Mouse (Mus musculus) MEL (cell line): ENCODE measurements around the gene Orc1. TPM values are rescaled to one million over a fixed set of nuclear protein-coding genes. Genes with fewer than 3 reads are reported as not detected.

Source experiments
- DNase-seq: peaks from one replicate; pipeline ENCODE4 v3.0.0; 2011; ENCODE audit warnings: low read depth, low spot score
- H3K27ac ChIP-seq: 2 replicates; pipeline ENCODE4 v1.5.1; 2012; ENCODE audit warnings: low read depth, mild to moderate bottlenecking, control low read depth, low read length, moderate library complexity; ENCODE audit not compliant: control insufficient read depth
- H3K27me3 ChIP-seq, 2 experiments: fragments of 150-350 bp in 1 of 2; sonication (generic) in 1 of 2; 2 replicates each; pipeline ENCODE4 v1.6.1; 2012; ENCODE audit warnings: low read length in 2 of 2, mild to moderate bottlenecking in 2 of 2, improper control_type of control experiment in 1 of 2, moderate library complexity in 1 of 2; ENCODE audit not compliant: insufficient read depth in 2 of 2, control insufficient read depth in 1 of 2
- H3K36me3 ChIP-seq, 2 experiments: 2 replicates each; pipeline ENCODE4 v1.6.1; 2012 to 2014; ENCODE audit warnings: low read length in 2 of 2, improper control_type of control experiment in 1 of 2, inconsistent platforms in 1 of 2, mild to moderate bottlenecking in 1 of 2; ENCODE audit not compliant: insufficient read depth in 2 of 2, control insufficient read depth in 1 of 2
- H3K4me1 ChIP-seq, 2 experiments: fragments of 150-350 bp in 1 of 2; sonication (generic) in 1 of 2; 2 replicates each; pipeline ENCODE4 v1.6.1; 2012; ENCODE audit warnings: low read length in 2 of 2, improper control_type of control experiment in 1 of 2, mild to moderate bottlenecking in 1 of 2; ENCODE audit not compliant: insufficient read depth in 2 of 2, control insufficient read depth in 1 of 2
- H3K4me3 ChIP-seq, 2 experiments: fragments of 150-350 bp in 1 of 2; sonication (generic) in 1 of 2; 2 replicates each; pipeline ENCODE4 v1.5.1; 2012; ENCODE audit warnings: low read depth in 2 of 2, low read length in 2 of 2, mild to moderate bottlenecking in 2 of 2, moderate library complexity in 2 of 2, control low read depth in 1 of 2, improper control_type of control experiment in 1 of 2; ENCODE audit not compliant: control insufficient read depth in 1 of 2, insufficient read depth in 1 of 2
- H3K79me2 ChIP-seq: 2 replicates; pipeline ENCODE4 v1.6.1; 2012; ENCODE audit warnings: mild to moderate bottlenecking, low read length, moderate library complexity; ENCODE audit not compliant: control insufficient read depth, poor library complexity, insufficient read depth
- H3K9ac ChIP-seq: 2 replicates; pipeline ENCODE4 v1.6.1; 2012; ENCODE audit warnings: low read depth, mild to moderate bottlenecking, control low read depth, low read length, moderate library complexity; ENCODE audit not compliant: control insufficient read depth, poor library complexity, severe bottlenecking
- H3K9me3 ChIP-seq: fragments of 150-350 bp; sonication (generic); replicated peaks from 2 replicates; pipeline ENCODE4 v1.6.1; 2012; ENCODE audit warnings: mild to moderate bottlenecking, low read length, improper control_type of control experiment, moderate library complexity; ENCODE audit not compliant: insufficient read depth
- CHD2 ChIP-seq: IDR thresholded peaks from 2 replicates; pipeline ENCODE4 v1.6.1; 2011; ENCODE audit warnings: low read length, improper control_type of control experiment
- CTCF ChIP-seq, 3 experiments: IDR thresholded peaks in 2 of 3; conservative IDR thresholded peaks in 1 of 3; 2 replicates each; pipeline ENCODE4 v1.5.1; 2011 to 2012; ENCODE audit warnings: low read length in 3 of 3, low read depth in 2 of 3, mild to moderate bottlenecking in 2 of 3, improper control_type of control experiment in 1 of 3, inconsistent platforms in 1 of 3, mixed read lengths in 1 of 3, moderate library complexity in 1 of 3; ENCODE audit not compliant: control insufficient read depth in 1 of 3, insufficient read depth in 1 of 3, poor library complexity in 1 of 3, severe bottlenecking in 1 of 3
- E2F4 ChIP-seq: IDR thresholded peaks from 2 replicates; pipeline ENCODE4 v1.6.1; 2011; ENCODE audit warnings: low read depth, low read length, improper control_type of control experiment, borderline replicate concordance
- ELF1 ChIP-seq: IDR thresholded peaks from 2 replicates; pipeline ENCODE4 v1.6.1; 2014; ENCODE audit warnings: low read depth, mild to moderate bottlenecking, inconsistent platforms, low read length, improper control_type of control experiment, moderate library complexity
- EP300 ChIP-seq, 2 experiments: IDR thresholded peaks; 2 replicates each; pipeline ENCODE4 v1.6.1; 2011; ENCODE audit warnings: improper control_type of control experiment in 2 of 2, low read length in 2 of 2, low read depth in 1 of 2, mild to moderate bottlenecking in 1 of 2
- GATA1 ChIP-seq: IDR thresholded peaks from 2 replicates; pipeline ENCODE4 v1.6.1; 2011; ENCODE audit warnings: low read depth, low read length, improper control_type of control experiment
- HCFC1 ChIP-seq: IDR thresholded peaks from 2 replicates; pipeline ENCODE4 v1.6.1; 2012; ENCODE audit warnings: low read depth, mild to moderate bottlenecking, inconsistent platforms, low read length, improper control_type of control experiment, moderate library complexity
- JUND ChIP-seq: IDR thresholded peaks from 2 replicates; pipeline ENCODE4 v1.6.1; 2011; ENCODE audit warnings: low read depth, mild to moderate bottlenecking, improper control_type of control experiment, low read length
- KAT2A ChIP-seq: conservative IDR thresholded peaks from 2 replicates; pipeline ENCODE4 v1.6.1; 2012; ENCODE audit warnings: low read depth, low read length, improper control_type of control experiment, inconsistent platforms
- MAFK ChIP-seq: IDR thresholded peaks from 2 replicates; pipeline ENCODE4 v1.6.1; 2011; ENCODE audit warnings: low read depth, mild to moderate bottlenecking, low read length, improper control_type of control experiment, borderline replicate concordance
- MYC ChIP-seq: IDR thresholded peaks from 2 replicates; pipeline ENCODE4 v1.6.1; 2011; ENCODE audit warnings: low read depth, mild to moderate bottlenecking, low read length, improper control_type of control experiment, moderate library complexity
- POLR2A ChIP-seq, 2 experiments: IDR thresholded peaks; 2 replicates each; pipeline ENCODE4 v1.6.1; 2011 to 2012; ENCODE audit warnings: low read length in 2 of 2, mild to moderate bottlenecking in 2 of 2, control low read depth in 1 of 2, improper control_type of control experiment in 1 of 2, low read depth in 1 of 2, moderate library complexity in 1 of 2; ENCODE audit not compliant: control insufficient read depth in 1 of 2, insufficient read depth in 1 of 2, poor library complexity in 1 of 2
- RAD21 ChIP-seq: IDR thresholded peaks from 2 replicates; pipeline ENCODE4 v1.6.1; 2011; ENCODE audit warnings: mild to moderate bottlenecking, low read depth, low read length, improper control_type of control experiment
- RCOR1 ChIP-seq: IDR thresholded peaks from 2 replicates; pipeline ENCODE4 v1.6.1; 2012; ENCODE audit warnings: low read depth, mild to moderate bottlenecking, inconsistent platforms, low read length, improper control_type of control experiment
- SIN3A ChIP-seq: IDR thresholded peaks from 2 replicates; pipeline ENCODE4 v1.6.1; 2012; ENCODE audit warnings: low read length, improper control_type of control experiment, inconsistent platforms
- SMC3 ChIP-seq: IDR thresholded peaks from 2 replicates; pipeline ENCODE4 v1.6.1; 2011; ENCODE audit warnings: low read depth, low read length, improper control_type of control experiment
- USF1 ChIP-seq: IDR thresholded peaks from 2 replicates; pipeline ENCODE4 v1.6.1; 2014; ENCODE audit warnings: low read depth, mild to moderate bottlenecking, inconsistent platforms, low read length, improper control_type of control experiment, moderate library complexity
- USF2 ChIP-seq, 2 experiments: IDR thresholded peaks; 2 replicates each; pipeline ENCODE4 v1.6.1; 2011 to 2012; ENCODE audit warnings: improper control_type of control experiment in 2 of 2, low read length in 2 of 2, borderline replicate concordance in 1 of 2, inconsistent platforms in 1 of 2, low read depth in 1 of 2, mild to moderate bottlenecking in 1 of 2; ENCODE audit not compliant: insufficient read depth in 1 of 2
- ZMIZ1 ChIP-seq: IDR thresholded peaks from 2 replicates; pipeline ENCODE4 v1.6.1; 2012; ENCODE audit warnings: low read depth, mild to moderate bottlenecking, inconsistent platforms, low read length, improper control_type of control experiment, moderate library complexity
- ZNF384 ChIP-seq: IDR thresholded peaks from 2 replicates; pipeline ENCODE4 v1.6.1; 2012; ENCODE audit warnings: low read depth, mild to moderate bottlenecking, inconsistent platforms, low read length, improper control_type of control experiment
- polyA plus RNA-seq, 2 experiments: library from polyadenylated mRNA; stranded (reverse) in 1 of 2; unstranded in 1 of 2; fragments of >175 nt in 1 of 2; fragments of >200 nt in 1 of 2; gene quantifications; 2 replicates each; pipeline versions ENCODE4 v1.2.1 to v1.2.4; 2012; ENCODE audit warnings: low replicate concordance in 2 of 2, low read depth in 1 of 2; ENCODE audit not compliant: insufficient read length in 2 of 2, insufficient read depth in 1 of 2, missing spikeins in 1 of 2
- total RNA-seq: library from RNA; depleted of rRNA; stranded (reverse); fragments of 300-350 nt; gene quantifications from 2 replicates; pipeline ENCODE4 v1.2.3, GENCODE M21; 2012

Gene Orc1
- total and polyA plus RNA-seq, 3 experiments = 24.4 to 26.8 TPM; not detected in 1

DNA sequence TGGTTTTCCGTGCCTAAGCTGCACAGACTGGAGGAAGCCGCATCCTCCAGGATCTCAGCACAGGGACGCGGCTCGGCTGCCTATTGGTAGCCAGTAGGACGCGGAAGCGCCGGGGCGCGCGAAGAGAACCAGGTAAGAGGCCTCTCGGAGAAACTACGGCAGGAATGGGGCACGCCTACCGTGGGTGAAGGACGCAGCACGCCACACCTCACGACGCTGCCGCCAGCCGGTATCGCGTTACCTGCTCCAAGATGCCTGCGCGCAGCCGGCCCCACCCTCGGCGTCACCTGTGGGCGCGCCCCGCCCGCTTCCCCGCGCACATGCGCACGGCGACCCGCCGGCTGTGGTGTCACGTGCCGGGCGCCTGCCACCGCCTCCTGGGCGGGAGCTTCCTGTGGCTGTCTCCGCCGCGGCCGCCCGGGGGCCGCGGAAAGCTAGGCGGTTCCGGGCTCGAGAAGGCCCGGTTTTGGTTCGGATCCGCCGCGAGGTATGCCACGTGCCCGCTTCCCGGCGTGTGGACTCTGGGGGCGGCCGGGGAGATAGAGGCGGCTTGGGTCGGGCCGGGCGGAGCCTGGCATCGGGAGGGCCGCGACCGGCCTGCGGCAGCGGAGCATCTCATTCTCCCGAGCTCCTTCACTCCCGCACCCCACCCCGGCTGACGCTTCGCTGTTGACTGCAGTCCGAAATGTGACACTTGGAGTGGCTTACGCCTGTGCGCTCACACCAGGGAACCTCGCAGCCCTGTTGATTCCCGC lies 40.5 kb downstream of the Orc1 start, which contains the start of gene Cc2d1b (continued):
- peak; percentile 100 for TF ChIP-seq USF1
- TF ChIP-seq RAD21 = no peak
- TF ChIP-seq GATA1 = no peak
- peak; percentile 71 for TF ChIP-seq CHD2

DNA sequence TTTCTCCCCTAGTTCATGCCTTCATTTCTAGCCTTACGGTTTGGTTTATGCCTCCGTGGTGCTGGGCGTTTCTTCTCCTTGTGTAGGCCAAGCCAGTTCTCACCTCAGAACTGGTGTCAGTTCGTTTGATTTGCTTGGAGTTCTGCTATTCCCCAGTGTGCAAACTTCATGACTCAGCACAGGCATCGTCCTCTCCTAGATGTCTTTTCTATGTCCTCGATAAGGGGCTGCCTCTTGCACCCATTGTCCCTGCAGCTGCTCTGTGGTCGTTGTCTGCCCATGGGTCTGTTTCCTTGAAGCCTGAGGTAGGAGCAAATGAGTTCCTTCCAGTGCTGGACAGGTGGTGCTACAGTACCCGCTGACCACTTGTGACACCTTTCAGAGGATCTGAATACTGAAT lies 41.3 kb downstream of the Orc1 start:
- Histone ChIP-seq H3K27ac (peak overlapping the region; percentile 22), H3K9ac (peak overlapping the region; percentile 84), H3K79me2 (peaks cover 7% of the 10 kb centered on the region), H3K9me3 (no peaks in the 10 kb centered on the region), H3K27me3 (no peaks in the 10 kb centered on the region), H3K4me1 (peaks cover 0 to 17% of the 10 kb centered on the region in 2 experiments; a peak in 3 of 4 replicates), H3K4me3 (peak overlapping the region; percentile 66 to 74), H3K36me3 (peaks cover 0 to 11% of the 10 kb centered on the region in 2 experiments; a peak in 3 of 4 replicates)
- DNase-seq = peak; percentile 69
- TF ChIP-seq SMC3 (no peak), HCFC1 (no peak), EP300 (IDR thresholded peaks at IDR 0.05; ENCODE audit: low read depth in 1 of 2, low read length in 2 of 2) (no peak), MAFK (peak; percentile 73; the same call in 1 of the 2 replicates)

DNA sequence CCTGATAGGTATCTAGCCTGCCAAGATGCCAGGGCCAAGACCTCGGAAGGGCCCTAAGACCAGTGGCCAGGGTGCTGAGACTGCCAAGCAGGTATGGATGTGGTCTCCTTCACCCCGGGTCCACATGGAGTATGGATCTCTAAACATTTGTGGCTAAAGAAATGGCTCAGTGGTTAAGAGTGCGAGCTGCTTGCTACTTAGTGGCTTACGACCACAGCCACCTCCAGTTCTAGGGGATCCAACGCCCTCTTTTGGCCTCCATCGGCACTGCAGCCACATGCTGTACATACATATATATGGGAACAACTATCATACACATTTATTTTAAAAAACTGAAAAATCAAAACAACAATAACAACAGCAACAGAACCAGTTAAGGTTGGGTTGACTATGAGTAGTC lies 42.3 kb downstream of the Orc1 start:
- Histone ChIP-seq H3K27ac (no peak overlapping the region), H3K9ac (no peak overlapping the region), H3K4me3 (no peak overlapping the region), H3K36me3 (peaks cover 2 to 11% of the 10 kb centered on the region in 2 experiments; a peak in 3 of 4 replicates), H3K79me2 (peaks cover 7% of the 10 kb centered on the region), H3K4me1 (peaks cover 0 to 17% of the 10 kb centered on the region in 2 experiments; a peak in 3 of 4 replicates), H3K9me3 (no peaks in the 10 kb centered on the region), H3K27me3 (no peaks in the 10 kb centered on the region)
- peak in 2 of 3 experiments; percentile 34 to 41; a peak in 3 of 6 replicates for TF ChIP-seq CTCF (IDR thresholded peaks at IDR 0.05 in 2 of 3, conservative IDR thresholded peaks at IDR 0.05 in 1 of 3; ENCODE audit: control insufficient read depth in 1 of 3, insufficient read depth in 1 of 3, low read depth in 2 of 3, low read length in 3 of 3, poor library complexity in 1 of 3, severe bottlenecking in 1 of 3)
- no peak for TF ChIP-seq MAFK
- peak; percentile 44 for DNase-seq

DNA sequence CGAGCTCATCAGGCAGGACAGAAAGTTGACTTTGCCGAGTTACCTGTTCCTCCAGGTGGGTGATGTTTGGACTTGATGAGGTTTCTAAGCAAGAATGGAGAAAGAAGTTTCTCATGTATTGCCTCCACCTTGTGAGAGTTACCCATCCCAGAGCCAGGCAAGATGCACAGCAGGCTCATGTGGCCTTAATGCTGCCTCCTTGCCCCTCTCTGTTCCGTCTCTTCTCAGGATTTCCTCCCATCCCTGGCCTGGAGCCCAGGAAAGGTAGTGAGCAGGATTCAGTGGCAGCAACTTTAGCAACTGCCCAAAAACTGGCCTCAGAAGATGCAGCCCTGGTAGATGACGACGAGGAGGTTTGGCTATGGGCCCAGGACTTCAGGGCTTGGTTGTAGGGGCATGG lies 47.8 kb downstream of the Orc1 start:
- H3K4me3 ChIP-seq = no peak overlapping the region
- no peak overlapping the region for H3K9ac ChIP-seq
- no peaks in the 10 kb centered on the region for H3K9me3 ChIP-seq
- H3K27me3 ChIP-seq = no peaks in the 10 kb centered on the region
- no peaks in the 10 kb centered on the region for H3K79me2 ChIP-seq
- H3K36me3 ChIP-seq = peaks cover 8 to 10% of the 10 kb centered on the region in 2 experiments
- DNase-seq = no peak
- TF ChIP-seq KAT2A (no peak), MYC (no peak), POLR2A (IDR thresholded peaks at IDR 0.05; ENCODE audit: control insufficient read depth in 1 of 2, insufficient read depth in 1 of 2, low read depth in 1 of 2, low read length in 2 of 2, poor library complexity in 1 of 2) (no peak), ZMIZ1 (no peak), CHD2 (no peak), USF1 (no peak), E2F4 (no peak), JUND (no peak), USF2 (IDR thresholded peaks at IDR 0.05; ENCODE audit: borderline replicate concordance in 1 of 2, insufficient read depth in 1 of 2, low read depth in 1 of 2, low read length in 2 of 2) (no peak), ZNF384 (no peak), SIN3A (no peak), ELF1 (no peak), RCOR1 (no peak), EP300 (IDR thresholded peaks at IDR 0.05; ENCODE audit: low read depth in 1 of 2, low read length in 2 of 2) (no peak)
- H3K4me1 ChIP-seq = peaks cover 0 to 4% of the 10 kb centered on the region in 2 experiments; a peak in 1 of 4 replicates
- H3K27ac ChIP-seq = no peak overlapping the region
